Mouse (Mus musculus) cerebellum, postnatal 10 days (tissue): ENCODE results near the gene Pkdcc.

Experiments used
- DNase-seq, 2 experiments: peaks; one replicate each; pipeline ENCODE4 v3.0.0; 2021; ENCODE audit warnings: mixed read lengths in 2 of 2

Pkdcc gene

GRCm38 (mm10) chr17:83213228-83213915, 1.7 kb upstream of the Pkdcc start:
- no peak for DNase-seq

- DNase-seq: peak; percentile 49 to 67
Measured at GRCm38 (mm10) chr17:83214161-83214592, 915 bp upstream of the Pkdcc start.

- peak; percentile 58 to 59 for DNase-seq
Measured at GRCm38 (mm10) chr17:83215529-83216244, 595 bp downstream of the Pkdcc start.

- no peak for DNase-seq
Measured at GRCm38 (mm10) chr17:83216251-83216919, 1.3 kb downstream of the Pkdcc start.

- no peak for DNase-seq
Measured at GRCm38 (mm10) chr17:83218189-83218588, 3.1 kb downstream of the Pkdcc start.

- no peak for DNase-seq
Measured at GRCm38 (mm10) chr17:83218722-83219121, 3.6 kb downstream of the Pkdcc start.

- DNase-seq: no peak
Measured at GRCm38 (mm10) chr17:83219351-83220287, 4.5 kb downstream of the Pkdcc start.

- peak; percentile 40 to 47 for DNase-seq
Measured at GRCm38 (mm10) chr17:83220954-83221538, 6.0 kb downstream of the Pkdcc start.

GRCm38 (mm10) chr17:83221611-83222500, 6.8 kb downstream of the Pkdcc start:
- DNase-seq: no peak

GRCm38 (mm10) chr17:83222705-83223104, 7.6 kb downstream of the Pkdcc start:
- DNase-seq: no peak

GRCm38 (mm10) chr17:83224451-83224971, 9.4 kb downstream of the Pkdcc start:
- DNase-seq: peak; percentile 67 to 79

GRCm38 (mm10) chr17:83226395-83226986, 11.4 kb downstream of the Pkdcc start:
- DNase-seq: peak in 1 of 2 experiments; percentile 51

- DNase-seq: peak in 1 of 2 experiments; percentile 12
Measured at GRCm38 (mm10) chr17:83231357-83231756, 16.3 kb downstream of the Pkdcc start.

- DNase-seq: peak; percentile 92 to 94
Measured at GRCm38 (mm10) chr17:83235227-83235626, 20.1 kb downstream of the Pkdcc start.

GRCm38 (mm10) chr17:83236202-83236601, 21.1 kb downstream of the Pkdcc start:
- DNase-seq: peak in 1 of 2 experiments; percentile 25

GRCm38 (mm10) chr17:83238123-83239058, 23.3 kb downstream of the Pkdcc start:
- DNase-seq: peak; percentile 56 to 65

GRCm38 (mm10) chr17:83244502-83244901, 29.4 kb downstream of the Pkdcc start:
- DNase-seq: no peak

GRCm38 (mm10) chr17:83245460-83245859, 30.4 kb downstream of the Pkdcc start:
- DNase-seq: no peak

GRCm38 (mm10) chr17:83246090-83246489, 31.0 kb downstream of the Pkdcc start:
- DNase-seq: no peak
